Mouse (Mus musculus) lung, postnatal 0 days (tissue): ENCODE data around the gene Acad11. TPM values are rescaled to one million over a fixed set of nuclear protein-coding genes. Genes with fewer than 3 reads are reported as not detected.

Experiments
- ATAC-seq: fragments of 200-750 bp; cut with Nextera tagmentation; 2 replicates; pipeline ENCODE4 v1.8.0; 2017; ENCODE audit warnings: moderate library complexity
- DNase-seq: peaks from one replicate; pipeline ENCODE4 v3.0.0-alpha.2; 2016; ENCODE audit warnings: low spot score
- H3K27ac ChIP-seq: fragments of 300-500 bp; sonication (generic); 2 replicates; pipeline ENCODE4 v1.5.1; 2014; ENCODE audit warnings: antibody characterized with exemption, mild to moderate bottlenecking, low read length, mixed read lengths
- H3K27me3 ChIP-seq: fragments of 300-500 bp; sonication (generic); replicated peaks from 2 replicates; pipeline ENCODE4 v1.6.1; 2014; ENCODE audit warnings: low read length, mixed read lengths; ENCODE audit not compliant: insufficient read depth
- H3K36me3 ChIP-seq: fragments of 300-500 bp; sonication (generic); 2 replicates; pipeline ENCODE4 v1.6.1; 2014; ENCODE audit warnings: low read length, mixed read lengths; ENCODE audit not compliant: insufficient read depth
- H3K4me1 ChIP-seq: fragments of 300-500 bp; sonication (generic); 2 replicates; pipeline ENCODE4 v1.6.1; 2014; ENCODE audit warnings: antibody characterized with exemption, low read depth, low read length, mixed read lengths; ENCODE audit not compliant: insufficient read depth
- H3K4me2 ChIP-seq: fragments of 300-500 bp; sonication (generic); replicated peaks from 2 replicates; pipeline ENCODE4 v1.6.1; 2014; ENCODE audit warnings: low read depth, mild to moderate bottlenecking, low read length, moderate library complexity, mixed read lengths
- H3K4me3 ChIP-seq: fragments of 300-500 bp; sonication (generic); 2 replicates; pipeline ENCODE4 v1.5.1; 2014; ENCODE audit warnings: low read depth, low read length
- H3K9ac ChIP-seq: fragments of 300-500 bp; sonication (generic); replicated peaks from 2 replicates; pipeline ENCODE4 v1.6.1; 2014; ENCODE audit warnings: low read depth, mild to moderate bottlenecking
- H3K9me3 ChIP-seq: fragments of 300-500 bp; sonication (generic); 2 replicates; pipeline ENCODE4 v1.6.1; 2016; ENCODE audit warnings: low read length, mixed read lengths
- CTCF ChIP-seq: IDR thresholded peaks from 2 replicates; pipeline ENCODE4 v1.5.1; 2016; ENCODE audit warnings: antibody characterized with exemption, mild to moderate bottlenecking
- EP300 ChIP-seq: IDR thresholded peaks from 2 replicates; pipeline ENCODE4 v1.6.1; 2016; ENCODE audit warnings: antibody characterized with exemption, mild to moderate bottlenecking, control low read depth
- WGBS: fragments of 180-500 bp; shearing (Covaris S2); extraction: QIAGEN DNeasy Blood & Tissue Kit; methylation state at CpG from one replicate; pipeline ENCODE4 v1.1.7; 2014; 5-methylcytosine and 5-hydroxymethylcytosine counted together
- polyA plus RNA-seq: library from polyadenylated mRNA; unstranded; fragments of >200 nt; fragmentation: Nextera tagmentation; extraction: Ambion mirVana; gene quantifications from 2 replicates; pipeline ENCODE4 v1.2.1, GENCODE M21; 2015

Gene Acad11
- polyA plus RNA-seq, 1 experiment from 2014 or later: 9.1 TPM

- Histone ChIP-seq H3K9me3 (no peaks in the 10 kb centered on the region), H3K36me3 (peaks cover 30% of the 10 kb centered on the region; the same call in 1 of the 2 replicates), H3K9ac (no peak overlapping the region), H3K4me1 (no peaks in the 10 kb centered on the region), H3K27ac (no peak overlapping the region), H3K27me3 (no peaks in the 10 kb centered on the region), H3K4me3 (no peak overlapping the region), H3K4me2 (no peak overlapping the region)
- 77% methylated on average over 4 of the region's 4 CpGs for WGBS
- no peak for TF ChIP-seq EP300
- no peak for TF ChIP-seq CTCF
- DNase-seq: no peak
- no peak for ATAC-seq
These were observed 19.5 kb upstream of the Acad11 start for GRCm38 (mm10) chr9:104043676-104044075.

- Histone ChIP-seq H3K27me3 (no peaks in the 10 kb centered on the region), H3K9me3 (no peaks in the 10 kb centered on the region), H3K9ac (no peak overlapping the region), H3K4me2 (no peak overlapping the region), H3K4me3 (no peak overlapping the region), H3K27ac (no peak overlapping the region), H3K36me3 (peaks cover 67% of the 10 kb centered on the region), H3K4me1 (no peaks in the 10 kb centered on the region)
- DNase-seq (no peak), ATAC-seq (no peak)
- TF ChIP-seq CTCF (no peak), EP300 (no peak)
- WGBS: 91% methylated on average over 6 of the region's 6 CpGs
These were observed 12.1 kb upstream of the Acad11 start for GRCm38 (mm10) chr9:104051028-104051427.

GRCm38 (mm10) chr9:104062430-104063243 lies 540 bp upstream of the Acad11 start, which contains the start of gene Uba5:
Uba5 (minus strand) TSS chr9:104063134.
- peak within 1 kb of the TSS; percentile 94 for H3K4me2 ChIP-seq
- peak within 1 kb of the TSS; percentile 74 for H3K27ac ChIP-seq
- peaks cover 4% of the 10 kb centered on the region; the same call in 1 of the 2 replicates for H3K36me3 ChIP-seq
- ATAC-seq (peak; percentile 74), DNase-seq (peak; percentile 84)
- H3K9me3 ChIP-seq: no peaks in the 10 kb centered on the region
- WGBS: under 1% methylated on average over 50 of the region's 59 CpGs
- H3K4me3 ChIP-seq: peak within 1 kb of the TSS; percentile 84
- no peaks in the 10 kb centered on the region for H3K27me3 ChIP-seq
- peaks cover 3% of the 10 kb centered on the region; the same call in 1 of the 2 replicates for H3K4me1 ChIP-seq
- TF ChIP-seq CTCF: no peak
- TF ChIP-seq EP300: no peak
- H3K9ac ChIP-seq: peak within 1 kb of the TSS; percentile 81

- DNase-seq (no peak), ATAC-seq (no peak)
- TF ChIP-seq EP300 (no peak), CTCF (no peak)
- 26% methylated on average over 1 of the region's 1 CpGs for WGBS
- no peaks in the 10 kb centered on the region for H3K9me3 ChIP-seq
- no peak overlapping the region for H3K4me2 ChIP-seq
- H3K27me3 ChIP-seq: no peaks in the 10 kb centered on the region
- H3K4me1 ChIP-seq: peaks cover 3% of the 10 kb centered on the region; the same call in 1 of the 2 replicates
- peaks cover 4% of the 10 kb centered on the region; the same call in 1 of the 2 replicates for H3K36me3 ChIP-seq
- H3K27ac ChIP-seq: no peak overlapping the region
- no peak overlapping the region for H3K9ac ChIP-seq
- no peak overlapping the region for H3K4me3 ChIP-seq
These were observed 1.4 kb downstream of the Acad11 start for GRCm38 (mm10) chr9:104064571-104064970.

- ATAC-seq: no peak
These were observed 7.1 kb downstream of the Acad11 start for GRCm38 (mm10) chr9:104070241-104070640.

GRCm38 (mm10) chr9:104070863-104071604 lies 7.9 kb downstream of the Acad11 start:
- no peak for ATAC-seq
- no peaks in the 10 kb centered on the region for H3K4me1 ChIP-seq
- no peak overlapping the region for H3K4me2 ChIP-seq
- H3K9ac ChIP-seq: no peak overlapping the region
- H3K27me3 ChIP-seq: no peaks in the 10 kb centered on the region
- WGBS: 61% methylated on average over 8 of the region's 8 CpGs
- H3K27ac ChIP-seq: no peak overlapping the region
- DNase-seq: no peak
- H3K4me3 ChIP-seq: no peak overlapping the region
- no peak for TF ChIP-seq CTCF
- TF ChIP-seq EP300: no peak
- no peaks in the 10 kb centered on the region for H3K36me3 ChIP-seq
- H3K9me3 ChIP-seq: no peaks in the 10 kb centered on the region

More at GRCm38 (mm10) chr9:104070241-104070640, 7.1 kb downstream of the Acad11 start:
- Histone ChIP-seq H3K9ac (no peak overlapping the region), H3K4me1 (no peaks in the 10 kb centered on the region), H3K36me3 (no peaks in the 10 kb centered on the region), H3K4me2 (no peak overlapping the region), H3K4me3 (no peak overlapping the region), H3K27ac (no peak overlapping the region), H3K9me3 (no peaks in the 10 kb centered on the region), H3K27me3 (no peaks in the 10 kb centered on the region)
- WGBS: 68% methylated on average over 4 of the region's 4 CpGs
- no peak for DNase-seq
- no peak for TF ChIP-seq CTCF
- no peak for TF ChIP-seq EP300
